Mouse (Mus musculus) cerebellum, adult 2 months (tissue): ENCODE data around the gene Smyd3. TPM values are rescaled to one million over a fixed set of nuclear protein-coding genes. Genes with fewer than 3 reads are reported as not detected.

ENCODE experiments used
- DNase-seq, 2 experiments: peaks; one replicate each; pipeline ENCODE4 v3.0.0; 2021
- H3K27ac ChIP-seq: fragments of 200-500 bp; 2 replicates; pipeline ENCODE4 v1.5.1; 2012; ENCODE audit warnings: low read length, control low read depth, inconsistent platforms; ENCODE audit not compliant: insufficient read depth
- H3K27me3 ChIP-seq: fragments of 200-500 bp; 2 replicates; pipeline ENCODE4 v1.6.1; 2012; ENCODE audit warnings: inconsistent platforms, mild to moderate bottlenecking, low read length, moderate library complexity; ENCODE audit not compliant: control insufficient read depth, insufficient read depth
- H3K4me1 ChIP-seq: fragments of 200-500 bp; 2 replicates; pipeline ENCODE4 v1.6.1; 2011; ENCODE audit warnings: low read length; ENCODE audit not compliant: control insufficient read depth, insufficient read depth
- H3K4me3 ChIP-seq: fragments of 200-500 bp; replicated peaks from 2 replicates; pipeline ENCODE3; 2011; ENCODE audit warnings: mild to moderate bottlenecking, low read depth, low read length, control low read depth; ENCODE audit not compliant: insufficient read depth
- CTCF ChIP-seq: fragments of 200-500 bp; IDR thresholded peaks from 2 replicates; pipeline ENCODE4 v1.5.1; 2011; ENCODE audit warnings: low read depth, mild to moderate bottlenecking, control low read depth, low read length, moderate library complexity, borderline replicate concordance; ENCODE audit not compliant: insufficient read depth
- POLR2A ChIP-seq: fragments of 200-500 bp; IDR thresholded peaks from 2 replicates; pipeline ENCODE4 v1.6.1; 2011; ENCODE audit warnings: low read length, control low read depth, borderline replicate concordance; ENCODE audit not compliant: insufficient read depth
- WGBS: fragments of 180-500 bp; shearing (Covaris S2); methylation state at CpG from one replicate; pipeline ENCODE4 v1.1.7; 2018; 5-methylcytosine and 5-hydroxymethylcytosine counted together
- polyA plus RNA-seq: library from polyadenylated mRNA; depleted of rRNA; stranded (reverse); fragments of >200 nt; gene quantifications from 2 replicates; pipeline ENCODE4 v1.2.3, GENCODE M21; 2012

Gene Smyd3
- polyA plus RNA-seq, 1 experiment = 17.3 TPM

GRCm38 (mm10) chr1:179510546-179511340, 7.1 kb downstream of the Smyd3 start:
- no peak for DNase-seq
- no peaks in the 10 kb centered on the region for H3K27me3 ChIP-seq
- TF ChIP-seq POLR2A (no peak), CTCF (no peak)
- no peak overlapping the region for H3K27ac ChIP-seq
- peaks cover 5% of the 10 kb centered on the region; the same call in 1 of the 2 replicates for H3K4me1 ChIP-seq
- no peak overlapping the region for H3K4me3 ChIP-seq
- WGBS = 90% methylated on average over 13 of the region's 13 CpGs

GRCm38 (mm10) chr1:179506530-179507315, 11.1 kb downstream of the Smyd3 start:
- DNase-seq = peak; percentile 45 to 46
- TF ChIP-seq CTCF (peak; percentile 64; the same call in 1 of the 2 replicates), POLR2A (no peak)
- Histone ChIP-seq H3K4me1 (no peaks in the 10 kb centered on the region), H3K27ac (no peak overlapping the region), H3K27me3 (no peaks in the 10 kb centered on the region), H3K4me3 (no peak overlapping the region)
- 64% methylated on average over 9 of the region's 9 CpGs for WGBS

- TF ChIP-seq POLR2A (no peak), CTCF (peak; percentile 29; the same call in 1 of the 2 replicates)
- H3K4me3 ChIP-seq = no peak overlapping the region
- no peak overlapping the region for H3K27ac ChIP-seq
- H3K27me3 ChIP-seq = no peaks in the 10 kb centered on the region
- DNase-seq = no peak
- WGBS = 7% methylated on average over 3 of the region's 3 CpGs
- no peaks in the 10 kb centered on the region for H3K4me1 ChIP-seq
These were observed 15.3 kb downstream of the Smyd3 start for GRCm38 (mm10) chr1:179502565-179502964.

GRCm38 (mm10) chr1:179499257-179499656, 18.6 kb downstream of the Smyd3 start:
- TF ChIP-seq POLR2A (no peak), CTCF (no peak)
- no peak for DNase-seq
- WGBS = 95% methylated on average over 3 of the region's 3 CpGs
- H3K27me3 ChIP-seq = no peaks in the 10 kb centered on the region
- H3K27ac ChIP-seq = no peak overlapping the region
- H3K4me3 ChIP-seq = no peak overlapping the region
- no peaks in the 10 kb centered on the region for H3K4me1 ChIP-seq

GRCm38 (mm10) chr1:179492908-179493307, 24.9 kb downstream of the Smyd3 start:
- no peak overlapping the region for H3K4me3 ChIP-seq
- TF ChIP-seq POLR2A (no peak), CTCF (no peak)
- H3K27me3 ChIP-seq = no peaks in the 10 kb centered on the region
- WGBS = 96% methylated on average over 5 of the region's 5 CpGs
- H3K4me1 ChIP-seq = no peaks in the 10 kb centered on the region
- no peak overlapping the region for H3K27ac ChIP-seq
- no peak for DNase-seq

- Histone ChIP-seq H3K27me3 (no peaks in the 10 kb centered on the region), H3K27ac (no peak overlapping the region), H3K4me3 (no peak overlapping the region), H3K4me1 (no peaks in the 10 kb centered on the region)
- DNase-seq = no peak
- TF ChIP-seq CTCF = no peak
- TF ChIP-seq POLR2A = no peak
- WGBS = 95% methylated on average over 5 of the region's 5 CpGs
These were observed 29.3 kb downstream of the Smyd3 start for GRCm38 (mm10) chr1:179488520-179488919.

GRCm38 (mm10) chr1:179487990-179488389, 29.9 kb downstream of the Smyd3 start:
- H3K4me3 ChIP-seq = no peak overlapping the region
- WGBS = 57% methylated on average over 5 of the region's 5 CpGs
- H3K27ac ChIP-seq = no peak overlapping the region
- H3K4me1 ChIP-seq = no peaks in the 10 kb centered on the region
- no peaks in the 10 kb centered on the region for H3K27me3 ChIP-seq
- no peak for TF ChIP-seq CTCF
- no peak for TF ChIP-seq POLR2A
- DNase-seq = no peak
